10 mouse cellular contexts compared by ENCODE assay signal in the genomic region with DNA sequence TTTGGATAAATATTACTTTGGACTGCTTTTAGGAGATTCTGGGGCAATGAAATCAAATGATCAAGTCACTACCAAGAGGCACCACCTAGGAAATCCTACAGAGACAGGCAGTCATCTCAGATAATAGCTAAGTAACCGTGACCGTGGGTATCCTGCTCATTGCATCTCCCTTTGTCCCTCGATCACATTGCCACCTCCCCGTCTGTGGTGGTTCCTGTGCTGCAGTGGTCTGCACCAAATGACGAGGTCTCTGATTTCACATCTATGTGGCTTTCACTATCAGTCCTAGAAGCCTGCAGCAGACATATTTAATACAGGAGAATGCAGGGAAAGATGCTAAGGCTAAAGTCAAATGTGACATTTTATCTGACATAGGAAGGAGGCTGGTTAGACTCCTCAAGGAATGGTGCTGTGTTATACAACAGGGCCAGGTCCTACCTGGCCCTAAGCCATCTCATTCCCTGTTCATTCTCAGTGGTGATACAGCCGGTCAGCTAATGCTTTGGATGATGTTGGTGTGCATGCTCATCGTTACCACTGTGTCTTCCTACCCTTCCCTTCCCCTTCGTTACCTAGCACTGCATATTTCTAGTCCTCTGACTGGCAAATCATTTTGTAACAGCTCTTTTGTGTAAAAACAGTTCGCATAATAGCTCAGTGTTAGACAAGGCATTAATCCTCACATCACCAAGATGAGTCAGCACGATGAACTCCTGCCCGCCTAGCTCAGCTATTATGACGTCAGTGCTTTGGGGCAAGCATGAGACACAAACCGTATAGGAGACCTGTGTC.
DNase-seq lines count a peak whose midpoint lies in the region; ATAC-seq and TF ChIP-seq lines count a peak whose summit lies in the region.
"Had no signal": no experiment of that assay in that cellular context is flagged by ENCODE, and none has a peak within 500 bp of the region (broad histone marks: within the 10 kb centered on the region; RNA-seq: fewer than 3 reads in every experiment).

No protein-coding gene starts in this region.

- 41% methylated on average over 13 of the region's 13 CpGs for WGBS in cerebellum, adult 2 months
- 51% methylated on average over 13 of the region's 13 CpGs for WGBS in hindbrain, embryonic 12.5 days
- WGBS in stomach, embryonic 16.5 days: 61% methylated on average over 13 of the region's 13 CpGs
- 86% methylated on average over 13 of the region's 13 CpGs for WGBS in limb, embryonic 10.5 days

- H3K4me3 ChIP-seq in cerebellum, adult 2 months (replicated peaks; ENCODE audit: insufficient read depth, low read depth, low read length): no peak overlapping the region
- no peak overlapping the region for H3K4me3 ChIP-seq in hindbrain, embryonic 12.5 days
- no peak overlapping the region for H3K4me3 ChIP-seq in stomach, embryonic 16.5 days (replicated peaks; ENCODE audit: low read length)
- no peak overlapping the region for H3K4me3 ChIP-seq in limb, embryonic 10.5 days
- H3K4me3 ChIP-seq: limb, embryonic 13.5 days had no signal

- peak overlapping the region; percentile 32; the same call in 1 of the 2 replicates for H3K27ac ChIP-seq in cerebellum, adult 2 months (ENCODE audit: insufficient read depth, low read length)
- H3K27ac ChIP-seq in hindbrain, embryonic 12.5 days: peak overlapping the region; percentile 40; the same call in 1 of the 2 replicates
- peak overlapping the region; percentile 28; the same call in 1 of the 2 replicates for H3K27ac ChIP-seq in stomach, embryonic 16.5 days (ENCODE audit: low read length)
- no peak overlapping the region for H3K27ac ChIP-seq in limb, embryonic 10.5 days
- H3K27ac ChIP-seq: limb, embryonic 13.5 days had no signal

- no peak for TF ChIP-seq CTCF in cerebellum, adult 2 months (IDR thresholded peaks at IDR 0.05; ENCODE audit: borderline replicate concordance, insufficient read depth, low read depth, low read length)

- no peak overlapping the region for H3K9ac ChIP-seq in hindbrain, embryonic 12.5 days
- no peak overlapping the region; the same call in 1 of the 2 replicates for H3K9ac ChIP-seq in stomach, embryonic 16.5 days (ENCODE audit: low read length)
- H3K9ac ChIP-seq: limb, embryonic 13.5 days had no signal

- peak; percentile 70 for ATAC-seq in hindbrain, embryonic 12.5 days (ENCODE audit: low FRiP score)
- no peak for ATAC-seq in stomach, embryonic 16.5 days (ENCODE audit: insufficient read depth, low FRiP score)

- TF ChIP-seq POLR2A in cerebellum, adult 2 months (IDR thresholded peaks at IDR 0.05; ENCODE audit: borderline replicate concordance, insufficient read depth, low read length): no peak

- H3K9me3 ChIP-seq in hindbrain, embryonic 12.5 days (replicated peaks): no peaks in the 10 kb centered on the region
- H3K9me3 ChIP-seq in stomach, embryonic 16.5 days (replicated peaks; ENCODE audit: control insufficient read depth, low read length): no peaks in the 10 kb centered on the region; the same call in 1 of the 2 replicates
- no peaks in the 10 kb centered on the region for H3K9me3 ChIP-seq in limb, embryonic 10.5 days (replicated peaks)
- H3K9me3 ChIP-seq: G1E; limb, embryonic 13.5 days had no signal

- no peaks in the 10 kb centered on the region for H3K27me3 ChIP-seq in cerebellum, adult 2 months (ENCODE audit: control insufficient read depth, insufficient read depth, low read length)
- H3K27me3 ChIP-seq in hindbrain, embryonic 12.5 days: no peaks in the 10 kb centered on the region
- no peaks in the 10 kb centered on the region for H3K27me3 ChIP-seq in stomach, embryonic 16.5 days (ENCODE audit: control insufficient read depth, insufficient read depth, low read length)
- H3K27me3 ChIP-seq in limb, embryonic 10.5 days (ENCODE audit: low read depth, poor library complexity, severe bottlenecking): no peaks in the 10 kb centered on the region
- H3K27me3 ChIP-seq: limb, embryonic 13.5 days had no signal

- H3K4me1 ChIP-seq in cerebellum, adult 2 months (ENCODE audit: control insufficient read depth, insufficient read depth, low read length): peaks cover 23% of the 10 kb centered on the region
- H3K4me1 ChIP-seq in hindbrain, embryonic 12.5 days: peaks cover 22% of the 10 kb centered on the region
- peaks cover 13% of the 10 kb centered on the region for H3K4me1 ChIP-seq in stomach, embryonic 16.5 days (ENCODE audit: control insufficient read depth, insufficient read depth, low read length)
- 0 out of 2 replicates have a peak, but pooled peaks cover 2% of the 10 kb centered on the region for H3K4me1 ChIP-seq in limb, embryonic 10.5 days

- no peaks in the 10 kb centered on the region for H3K36me3 ChIP-seq in hindbrain, embryonic 12.5 days
- no peaks in the 10 kb centered on the region for H3K36me3 ChIP-seq in stomach, embryonic 16.5 days (ENCODE audit: control insufficient read depth, insufficient read depth, low read length)
- H3K36me3 ChIP-seq in limb, embryonic 10.5 days: no peaks in the 10 kb centered on the region
- H3K36me3 ChIP-seq: G1E; limb, embryonic 13.5 days had no signal

- intact Hi-C loops in gastrocnemius, postnatal 14 days (cut with DNase I; ENCODE audit: low total_unique reads): no loop called here

- H3K4me2 ChIP-seq in hindbrain, embryonic 12.5 days (replicated peaks): no peak overlapping the region
- no peak overlapping the region for H3K4me2 ChIP-seq in stomach, embryonic 16.5 days (ENCODE audit: low read depth, low read length)
- H3K4me2 ChIP-seq: limb, embryonic 13.5 days had no signal

- peak; percentile 27 for DNase-seq in gastrocnemius, postnatal 14 days
- DNase-seq in gastrocnemius, adult 8-10 months (ENCODE audit: low spot score in 2 of 2): no peak
- peak; percentile 46 for DNase-seq in A20 (ENCODE audit: low read depth, low spot score)
- DNase-seq in cerebellum, adult 2 months: peak; percentile 45 to 68
- no peak for DNase-seq in thymus, postnatal 25 days
- no peak for DNase-seq in limb, embryonic 10.5 days (ENCODE audit: low spot score)

Comparison
In these comparisons a context has a peak if more than half of its experiments do, and no peak if none do; other contexts are left out.
1. DNase-seq: peak in gastrocnemius, postnatal 14 days (single experiment), A20 (single experiment) and cerebellum, adult 2 months (2 of 2); none in gastrocnemius, adult 8-10 months (0 of 2), thymus, postnatal 25 days (single experiment) and limb, embryonic 10.5 days (single experiment).